Mouse (Mus musculus) thymus, adult 2 months (tissue): ENCODE measurements at regions not wholly inside any gene's neighbourhood (a gene's known extent, or its start where the extent isn't known, plus 50 kb on each side); places are given as distances from the start of the nearest gene placed in this dataset.

Source experiments
- DNase-seq: peaks from one replicate; pipeline ENCODE4 v3.0.0; 2021
- H3K27ac ChIP-seq: fragments of 200-500 bp; 2 replicates; pipeline ENCODE4 v1.5.1; 2012; ENCODE audit warnings: low read length, control low read depth; ENCODE audit not compliant: control insufficient read depth, insufficient read depth
- H3K27me3 ChIP-seq: fragments of 200-500 bp; 2 replicates; pipeline ENCODE4 v1.6.1; 2012; ENCODE audit warnings: mild to moderate bottlenecking, low read length, moderate library complexity, mixed read lengths; ENCODE audit not compliant: control insufficient read depth, insufficient read depth
- H3K36me3 ChIP-seq: fragments of 200-500 bp; 2 replicates; pipeline ENCODE4 v1.6.1; 2012; ENCODE audit warnings: mild to moderate bottlenecking, low read length, moderate library complexity; ENCODE audit not compliant: control insufficient read depth, insufficient read depth
- H3K4me1 ChIP-seq: fragments of 200-500 bp; replicated peaks from 2 replicates; pipeline ENCODE4 v1.6.1; 2012; ENCODE audit warnings: low read length; ENCODE audit not compliant: control insufficient read depth, insufficient read depth
- H3K4me3 ChIP-seq: fragments of 200-500 bp; 2 replicates; pipeline ENCODE4 v1.5.1; 2012; ENCODE audit warnings: mild to moderate bottlenecking, low read length, control low read depth, moderate library complexity; ENCODE audit not compliant: control insufficient read depth, insufficient read depth
- CTCF ChIP-seq: fragments of 200-500 bp; IDR thresholded peaks from 2 replicates; pipeline ENCODE4 v1.5.1; 2012; ENCODE audit warnings: mild to moderate bottlenecking, control low read depth, low read length, moderate library complexity, borderline replicate concordance; ENCODE audit not compliant: control insufficient read depth, poor library complexity, insufficient read depth; ENCODE audit errors: extremely low read depth
- POLR2A ChIP-seq: fragments of 200-500 bp; IDR thresholded peaks from 2 replicates; pipeline ENCODE4 v1.6.1; 2012; ENCODE audit warnings: mild to moderate bottlenecking, low read length, control low read depth, moderate library complexity; ENCODE audit not compliant: control insufficient read depth, poor library complexity, insufficient read depth; ENCODE audit errors: extremely low read depth
- WGBS: fragments of 180-500 bp; shearing (Covaris S2); methylation state at CpG from one replicate; pipeline ENCODE4 v1.1.7; 2018; 5-methylcytosine and 5-hydroxymethylcytosine counted together

- no peak for DNase-seq
- Histone ChIP-seq H3K4me3 (no peak overlapping the region), H3K4me1 (no peaks in the 10 kb centered on the region), H3K36me3 (no peaks in the 10 kb centered on the region), H3K27ac (no peak overlapping the region), H3K27me3 (no peaks in the 10 kb centered on the region)
- TF ChIP-seq CTCF (no peak), POLR2A (no peak)
- 92% methylated on average over 13 of the region's 13 CpGs for WGBS
Observed at GRCm38 (mm10) chr12:39301351-39302212, 522.4 kb downstream of the Etv1 start.

GRCm38 (mm10) chr12:39302213-39302591 is 523.0 kb downstream of the Etv1 start:
- Histone ChIP-seq H3K4me1 (no peaks in the 10 kb centered on the region), H3K36me3 (no peaks in the 10 kb centered on the region), H3K4me3 (no peak overlapping the region), H3K27me3 (no peaks in the 10 kb centered on the region), H3K27ac (no peak overlapping the region)
- TF ChIP-seq CTCF (no peak), POLR2A (no peak)
- 77% methylated on average over 2 of the region's 2 CpGs for WGBS
- no peak for DNase-seq

- H3K36me3 ChIP-seq: no peaks in the 10 kb centered on the region
- H3K4me1 ChIP-seq: no peaks in the 10 kb centered on the region
- no peak overlapping the region for H3K27ac ChIP-seq
- no peaks in the 10 kb centered on the region for H3K27me3 ChIP-seq
- TF ChIP-seq CTCF: no peak
- no peak for TF ChIP-seq POLR2A
- DNase-seq: no peak
- H3K4me3 ChIP-seq: no peak overlapping the region
- 93% methylated on average over 1 of the region's 1 CpGs for WGBS
Observed at GRCm38 (mm10) chr12:39307746-39308145, 528.6 kb downstream of the Etv1 start.

- no peak for TF ChIP-seq CTCF
- no peak for TF ChIP-seq POLR2A
- no peak overlapping the region for H3K4me3 ChIP-seq
- H3K27me3 ChIP-seq: no peaks in the 10 kb centered on the region
- H3K27ac ChIP-seq: no peak overlapping the region
- DNase-seq: no peak
- no peaks in the 10 kb centered on the region for H3K36me3 ChIP-seq
- WGBS: 87% methylated on average over 3 of the region's 3 CpGs
- no peaks in the 10 kb centered on the region for H3K4me1 ChIP-seq
Observed at GRCm38 (mm10) chr12:39309905-39310304, 530.7 kb downstream of the Etv1 start.

- no peak for TF ChIP-seq POLR2A
- TF ChIP-seq CTCF: no peak
- no peak for DNase-seq
- H3K4me1 ChIP-seq: no peaks in the 10 kb centered on the region
- no peak overlapping the region for H3K27ac ChIP-seq
- WGBS: 84% methylated on average over 4 of the region's 4 CpGs
- no peaks in the 10 kb centered on the region for H3K27me3 ChIP-seq
- H3K36me3 ChIP-seq: no peaks in the 10 kb centered on the region
- H3K4me3 ChIP-seq: no peak overlapping the region
Observed at GRCm38 (mm10) chr12:39317229-39317628, 538.0 kb downstream of the Etv1 start.

- no peak for DNase-seq
- WGBS: 89% methylated on average over 1 of the region's 1 CpGs
- no peak for TF ChIP-seq POLR2A
- no peak for TF ChIP-seq CTCF
- no peak overlapping the region for H3K27ac ChIP-seq
- no peaks in the 10 kb centered on the region for H3K36me3 ChIP-seq
- no peaks in the 10 kb centered on the region for H3K4me1 ChIP-seq
- no peaks in the 10 kb centered on the region for H3K27me3 ChIP-seq
- no peak overlapping the region for H3K4me3 ChIP-seq
Observed at GRCm38 (mm10) chr12:39321453-39321852, 542.3 kb downstream of the Etv1 start.
